Mouse (Mus musculus): Measurements from ENCODE around the gene Macrod2.

The Macrod2 gene

DNA sequence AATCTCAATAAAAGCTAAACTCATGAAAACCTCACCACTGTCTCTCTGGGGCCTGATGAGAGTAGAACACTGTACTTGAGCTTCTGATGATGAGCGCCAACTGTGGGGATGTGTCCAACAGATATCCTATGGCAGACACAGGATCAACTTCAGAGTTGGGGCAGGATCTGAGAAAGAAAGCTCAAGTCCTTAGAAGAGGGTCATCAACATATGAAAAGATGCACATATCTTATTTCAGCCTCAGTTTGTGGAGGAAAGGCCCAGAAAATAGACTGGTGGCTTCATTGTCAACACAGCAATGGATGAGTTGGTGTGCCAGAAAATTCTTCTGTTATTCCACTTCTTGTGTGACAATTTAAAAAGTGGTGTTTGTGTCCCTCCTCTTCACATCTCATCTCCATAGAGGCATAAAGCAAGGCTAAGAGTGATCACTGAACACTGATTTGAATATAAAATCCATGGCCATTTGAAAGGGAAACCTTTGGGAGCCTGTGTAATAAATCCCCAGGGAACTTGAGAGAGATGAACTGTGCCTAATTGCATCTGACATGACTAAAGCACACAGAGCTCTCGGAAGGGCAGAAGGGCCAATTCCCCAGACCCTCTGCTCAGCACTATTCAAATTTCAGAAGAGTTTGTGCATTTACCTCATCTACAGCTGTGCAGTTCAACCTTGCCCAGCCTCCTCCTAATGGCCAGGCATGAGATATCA, 806.4 kb downstream of the Macrod2 start:
- no peak for DNase-seq (ENCODE audit: low read depth, low spot score)

DNA sequence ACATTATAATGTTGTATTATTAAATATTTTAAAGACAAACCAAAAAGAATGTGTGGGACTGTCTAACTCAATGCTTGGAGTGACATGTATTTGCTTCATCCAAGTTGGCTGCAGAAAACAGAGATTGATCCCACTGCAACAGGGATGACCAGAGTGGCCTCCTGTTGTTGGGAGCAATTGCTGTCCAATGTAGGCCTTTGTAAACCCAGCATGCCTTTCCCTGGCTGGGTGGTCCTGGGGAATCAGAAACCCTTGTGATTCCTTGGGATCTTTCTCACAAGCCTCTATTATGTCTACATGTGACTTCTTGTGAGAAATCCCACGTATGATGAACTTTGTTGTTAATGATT, 806.9 kb downstream of the Macrod2 start:
- DNase-seq (ENCODE audit: low read depth, low spot score): no peak

DNA sequence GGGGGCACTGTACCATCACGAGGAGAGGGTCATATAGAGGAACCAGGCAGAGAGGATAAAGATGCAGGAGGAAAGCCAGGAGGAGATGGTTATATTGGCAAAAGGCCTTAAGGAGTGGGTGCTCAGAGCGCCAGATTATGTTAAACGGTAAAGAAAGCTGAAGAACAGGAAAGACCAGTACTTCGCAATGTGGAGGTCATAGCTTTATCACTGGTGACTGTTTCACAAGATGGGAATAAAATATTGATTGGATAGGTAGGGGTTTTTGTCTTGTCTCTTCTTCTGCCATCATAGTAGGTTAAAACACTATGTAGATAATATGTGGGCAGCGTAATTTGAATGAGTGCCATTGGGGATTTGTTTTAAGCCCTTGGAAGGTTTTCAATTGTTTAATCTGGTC, 816.2 kb downstream of the Macrod2 start:
- DNase-seq (ENCODE audit: low read depth, low spot score): no peak

DNA sequence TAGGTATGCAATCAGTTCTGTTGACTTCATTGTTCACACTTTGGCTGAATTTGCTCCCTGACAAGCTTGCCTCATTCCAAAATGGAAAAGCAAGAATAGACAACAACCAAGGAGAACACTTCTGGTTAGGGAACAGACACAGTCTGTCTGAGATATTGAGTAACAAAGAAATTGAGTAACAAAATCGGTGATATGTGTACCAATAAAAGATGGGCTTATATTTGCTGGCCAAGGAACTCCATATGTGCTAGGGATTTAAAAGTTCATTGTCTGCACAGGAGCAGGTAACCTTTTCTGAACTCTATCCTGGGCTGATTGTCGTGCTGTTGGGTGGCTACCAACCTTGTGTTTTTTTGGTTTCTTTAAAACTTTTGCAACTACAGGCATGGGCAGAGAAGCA, 817.2 kb downstream of the Macrod2 start:
- no peak for DNase-seq (ENCODE audit: low read depth, low spot score)

DNA sequence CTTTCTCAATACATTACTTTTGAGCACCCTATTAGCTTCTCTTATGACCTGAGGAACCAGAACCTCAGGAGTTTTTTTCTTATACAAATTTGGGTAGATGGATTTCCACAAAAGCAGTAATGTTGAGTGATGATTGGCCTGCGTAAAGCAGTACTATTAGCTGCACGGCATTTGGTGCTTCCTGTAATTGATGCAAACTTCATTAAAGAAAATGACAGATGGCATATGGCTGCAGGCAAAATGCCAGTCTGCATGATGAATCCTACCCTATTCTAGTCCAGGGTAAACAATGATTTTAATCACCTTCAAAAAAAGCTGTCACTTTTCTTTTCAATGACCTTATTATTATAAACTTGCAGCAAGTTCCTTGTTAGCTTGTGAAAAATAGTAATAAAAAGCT, 822.4 kb downstream of the Macrod2 start:
- DNase-seq (ENCODE audit: low read depth, low spot score): no peak

DNA sequence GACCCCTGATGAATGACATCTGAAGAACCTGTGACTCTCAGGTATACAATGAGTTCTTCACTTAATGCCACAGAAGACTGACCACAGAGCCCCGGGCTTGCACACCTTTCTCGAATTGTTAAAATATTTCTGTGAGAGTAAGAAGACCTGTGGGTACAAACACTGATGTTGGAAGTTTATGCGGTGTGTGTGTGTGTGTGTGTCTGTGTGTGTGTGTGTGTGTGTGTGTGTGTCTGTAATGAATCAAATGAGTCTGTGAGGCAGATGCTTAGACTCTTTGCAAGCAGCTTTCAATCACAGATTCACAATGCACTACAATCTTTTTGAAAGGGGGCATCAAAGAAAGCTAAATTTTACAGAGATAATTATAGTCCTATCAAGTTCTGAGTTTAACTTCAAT, 822.8 kb downstream of the Macrod2 start:
- no peak for DNase-seq (ENCODE audit: low read depth, low spot score)

DNA sequence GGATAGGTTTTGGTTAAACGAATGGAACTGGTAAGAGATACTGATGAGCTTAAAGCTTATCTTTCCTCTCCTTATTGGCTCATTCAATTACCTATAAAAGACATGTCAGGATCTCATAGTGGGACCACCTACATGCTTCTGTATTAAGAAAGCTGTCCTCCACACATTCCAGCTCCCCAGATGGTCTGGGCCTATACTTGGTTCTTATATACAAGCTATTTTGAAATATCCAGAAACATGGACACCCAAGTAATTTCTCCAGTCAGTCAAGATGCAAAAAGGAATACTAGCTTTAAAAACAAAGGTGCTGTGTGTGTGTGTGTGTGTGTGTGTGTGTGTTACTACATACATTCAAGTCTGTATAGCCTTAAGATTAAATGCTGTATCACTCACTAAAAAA, 833.7 kb downstream of the Macrod2 start:
- no peak for DNase-seq (ENCODE audit: low read depth, low spot score)

DNA sequence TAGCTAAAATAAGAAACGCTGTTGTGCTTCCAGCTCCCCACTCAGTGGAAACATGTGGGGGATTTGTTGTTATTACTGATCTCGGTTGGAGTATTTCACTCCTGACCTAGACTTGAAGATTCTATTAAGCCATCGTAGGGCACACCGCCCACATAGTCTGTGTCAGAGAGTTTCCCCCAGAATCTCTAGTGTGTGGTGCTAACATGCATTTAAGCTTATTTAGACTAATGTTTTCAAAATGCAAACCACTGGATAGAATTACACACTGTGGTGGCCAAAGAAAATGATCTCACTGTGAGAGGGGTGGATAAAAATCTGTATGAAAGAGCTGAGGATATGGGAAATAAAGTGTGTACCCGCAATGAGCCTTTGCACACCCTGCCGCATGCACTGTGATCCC, 834.7 kb downstream of the Macrod2 start:
- DNase-seq (ENCODE audit: low read depth, low spot score): no peak

DNA sequence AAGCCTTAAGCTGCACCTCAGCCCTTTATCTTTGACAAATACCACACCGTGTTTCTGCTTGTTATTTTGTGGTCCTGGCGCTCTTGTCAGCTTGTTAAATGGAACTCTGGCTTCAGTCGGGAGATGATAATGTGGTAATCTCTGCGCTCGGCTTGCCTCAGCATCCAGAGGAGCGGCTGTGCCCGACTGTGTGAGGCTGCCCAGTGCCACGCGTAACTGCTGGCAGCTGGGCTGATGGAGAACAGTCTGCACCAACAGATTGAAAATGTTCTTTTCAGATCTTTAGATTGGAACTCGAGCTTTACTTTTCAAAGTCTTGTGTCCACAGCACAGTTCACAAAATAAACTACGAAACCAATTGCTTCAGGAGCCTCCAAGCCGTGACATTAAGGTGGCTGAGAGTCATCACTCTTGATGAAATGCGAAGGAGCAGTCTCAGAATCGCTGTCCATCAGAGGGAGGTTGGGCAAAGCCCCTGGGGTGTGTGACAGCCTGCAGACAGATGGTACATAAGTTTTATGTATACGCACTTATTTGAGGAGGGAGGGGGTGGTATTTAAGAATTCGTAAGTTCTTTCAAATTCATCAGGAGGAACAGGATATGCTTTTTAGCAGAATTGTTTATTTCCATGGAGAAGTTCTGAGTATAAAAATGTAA, 836.0 kb downstream of the Macrod2 start:
- DNase-seq (ENCODE audit: low read depth, low spot score): no peak

DNA sequence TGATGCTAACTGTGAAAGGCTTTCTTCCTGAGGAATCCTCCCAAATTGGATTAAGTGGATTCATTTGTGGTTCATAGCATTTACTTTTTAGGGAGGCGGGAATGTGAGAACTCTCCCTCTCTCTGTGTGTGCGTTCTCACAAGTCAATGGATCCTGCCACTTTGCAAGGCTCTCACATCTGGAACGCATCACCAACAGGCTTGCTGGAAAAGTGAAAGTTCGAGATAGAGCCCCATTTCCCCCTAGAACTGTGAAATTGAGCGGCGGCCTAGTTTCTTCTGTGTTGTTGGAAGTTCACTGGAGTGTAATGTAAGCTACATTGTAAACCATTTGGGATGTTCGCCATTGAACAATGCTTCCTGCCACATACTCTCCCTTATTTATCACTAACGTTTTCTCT, 839.2 kb downstream of the Macrod2 start:
- DNase-seq (ENCODE audit: low read depth, low spot score): no peak

DNA sequence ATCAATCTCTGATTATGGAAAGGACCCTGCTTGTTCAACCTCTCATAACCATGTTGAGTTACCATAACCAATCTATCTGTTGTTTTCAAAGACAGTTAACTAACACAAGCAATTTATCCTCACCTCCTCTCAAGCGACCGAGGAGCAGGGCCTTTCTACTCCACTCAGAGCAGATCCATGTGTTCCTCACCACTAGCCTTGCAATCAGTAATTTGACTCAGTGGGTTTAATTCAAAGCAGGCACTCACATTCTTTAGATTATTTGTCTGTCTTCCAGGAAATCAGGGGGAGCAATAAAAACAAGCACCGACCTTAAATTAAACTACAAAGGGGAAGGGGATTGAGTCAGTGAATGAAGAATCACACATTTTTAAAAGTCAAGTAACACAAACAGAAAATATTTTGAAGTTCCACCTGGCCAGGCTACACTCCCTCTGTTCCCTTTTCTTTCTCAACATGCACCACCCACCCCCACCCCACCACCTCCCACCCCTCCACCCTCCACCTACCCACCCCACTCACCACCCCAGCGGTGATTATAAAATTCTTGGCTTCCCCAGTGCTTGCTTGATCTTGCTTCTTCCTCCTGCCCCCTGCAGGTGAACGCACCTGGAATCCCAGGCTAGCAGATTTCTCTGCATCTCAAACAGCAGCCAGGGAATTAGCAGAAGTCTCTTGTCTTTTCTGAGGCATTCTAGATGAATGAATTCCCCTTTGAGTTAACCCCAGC, 839.8 kb downstream of the Macrod2 start:
- peak; percentile 10 for DNase-seq (ENCODE audit: low read depth, low spot score)

DNA sequence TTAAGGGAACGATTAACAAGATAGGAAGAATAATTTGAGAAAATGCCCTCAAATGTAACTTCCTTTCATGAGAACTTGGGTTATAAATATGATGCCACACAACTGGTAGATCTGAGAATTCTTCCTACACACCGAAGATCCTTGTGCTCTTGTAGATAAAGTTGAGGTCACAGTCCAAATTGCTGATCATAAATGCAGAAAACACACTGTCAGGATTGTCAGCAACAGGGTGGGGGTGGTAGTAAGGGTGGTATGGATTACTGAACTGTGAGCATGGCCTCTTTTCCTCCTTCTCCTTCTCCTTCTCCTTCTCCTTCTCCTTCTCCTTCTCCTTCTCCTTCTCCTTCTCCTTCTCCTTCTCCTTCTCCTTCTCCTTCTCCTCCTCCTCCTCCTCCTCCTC, 852.6 kb downstream of the Macrod2 start:
- DNase-seq (ENCODE audit: low read depth, low spot score): no peak

DNA sequence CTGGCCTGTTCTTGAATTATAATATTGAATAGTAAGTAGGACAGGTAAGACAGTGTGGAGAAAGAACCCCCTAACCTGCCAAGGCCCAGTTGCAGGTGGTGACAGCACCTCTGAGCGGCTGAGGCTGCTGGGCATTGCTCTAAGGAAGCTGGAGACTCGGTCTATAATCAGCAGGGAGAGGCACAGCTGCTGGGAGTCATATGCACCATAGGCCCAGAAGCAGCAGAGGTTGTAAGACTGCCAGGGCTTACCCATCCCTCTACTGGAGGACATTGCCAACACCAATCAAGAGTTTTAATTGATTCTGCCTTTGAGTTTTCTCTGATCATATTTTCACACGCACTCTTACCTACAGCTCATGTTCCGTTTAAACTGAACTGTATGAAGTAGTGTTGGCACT, 869.5 kb downstream of the Macrod2 start:
- DNase-seq (ENCODE audit: low read depth, low spot score): no peak

DNA sequence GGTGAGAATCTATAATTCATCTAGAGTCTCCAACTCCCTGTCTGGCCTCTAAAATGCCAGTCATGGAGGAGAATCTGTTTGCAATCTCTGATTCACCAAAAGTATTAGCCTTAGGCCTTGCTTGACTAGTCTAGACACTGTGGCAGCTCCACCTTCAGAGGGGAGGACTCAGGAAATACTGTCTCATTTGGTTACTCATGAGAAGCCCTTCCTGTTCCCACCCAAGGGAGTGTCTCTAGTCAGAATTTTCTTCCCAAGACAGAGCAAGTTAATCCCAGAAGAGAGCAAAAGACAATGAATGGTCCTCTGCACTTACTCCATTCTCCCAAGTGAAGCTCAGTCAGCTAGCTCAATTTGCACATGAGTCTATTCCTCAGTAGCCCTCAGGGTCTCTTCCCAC, 871.5 kb downstream of the Macrod2 start:
- DNase-seq (ENCODE audit: low read depth, low spot score): peak; percentile 84

DNA sequence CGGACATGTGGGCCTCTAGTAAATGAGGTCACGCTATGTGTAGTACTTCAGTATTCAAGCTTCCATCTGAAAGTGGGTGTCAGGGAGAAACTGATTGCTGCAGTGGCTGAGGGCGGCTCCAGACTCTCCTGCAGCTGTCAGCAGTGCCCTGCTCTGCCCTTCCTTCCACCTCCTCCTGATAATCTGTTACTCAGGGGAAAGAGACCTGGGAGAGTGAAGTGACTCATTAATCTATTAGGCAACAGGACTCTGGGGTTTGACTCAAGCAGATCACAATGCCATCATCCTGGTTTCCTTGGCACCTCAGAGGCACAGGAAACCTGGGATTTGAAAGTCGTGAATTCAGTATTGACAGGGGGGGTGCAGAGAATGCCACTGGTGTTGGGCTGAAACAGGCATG, 876.4 kb downstream of the Macrod2 start:
- no peak for DNase-seq (ENCODE audit: low read depth, low spot score)

DNA sequence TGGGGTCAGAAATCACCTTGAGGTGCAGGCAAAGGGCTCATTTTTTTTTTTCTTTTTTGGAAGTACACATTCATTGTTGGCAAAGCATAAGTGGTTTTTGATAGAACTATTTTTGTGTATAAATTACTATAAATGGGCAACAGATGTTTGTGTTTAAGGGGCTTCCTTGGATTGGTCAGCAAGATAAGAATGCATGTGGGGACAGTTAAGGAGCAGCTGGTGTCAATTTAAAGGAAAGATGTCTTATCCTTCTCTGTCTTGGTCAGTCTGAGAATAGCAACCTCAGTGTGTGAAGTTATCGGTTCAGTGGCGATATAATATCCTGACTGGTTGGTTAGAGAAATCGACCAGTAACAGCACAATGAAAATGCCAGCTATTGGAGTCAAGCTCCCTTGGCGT, 877.9 kb downstream of the Macrod2 start:
- DNase-seq (ENCODE audit: low read depth, low spot score): no peak

DNA sequence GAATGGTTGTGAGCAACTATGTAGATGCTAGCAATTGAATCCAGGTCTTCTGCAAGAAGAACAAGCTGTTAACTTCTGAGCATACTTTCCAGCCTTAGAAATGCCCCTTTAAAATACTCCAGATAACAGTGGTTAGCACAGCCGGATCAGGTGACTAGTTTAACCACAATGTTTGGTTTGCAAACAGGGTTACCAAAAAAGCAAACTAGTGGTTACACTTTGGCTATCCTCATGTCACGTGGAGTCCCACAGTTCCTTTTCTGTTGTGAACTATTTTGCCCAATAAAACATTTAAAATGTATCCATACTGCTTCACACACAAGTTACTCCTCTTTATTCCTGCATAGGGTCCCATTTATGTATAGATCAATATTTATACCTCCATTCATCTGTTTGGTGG, 879.2 kb downstream of the Macrod2 start:
- DNase-seq (ENCODE audit: low read depth, low spot score): no peak

DNA sequence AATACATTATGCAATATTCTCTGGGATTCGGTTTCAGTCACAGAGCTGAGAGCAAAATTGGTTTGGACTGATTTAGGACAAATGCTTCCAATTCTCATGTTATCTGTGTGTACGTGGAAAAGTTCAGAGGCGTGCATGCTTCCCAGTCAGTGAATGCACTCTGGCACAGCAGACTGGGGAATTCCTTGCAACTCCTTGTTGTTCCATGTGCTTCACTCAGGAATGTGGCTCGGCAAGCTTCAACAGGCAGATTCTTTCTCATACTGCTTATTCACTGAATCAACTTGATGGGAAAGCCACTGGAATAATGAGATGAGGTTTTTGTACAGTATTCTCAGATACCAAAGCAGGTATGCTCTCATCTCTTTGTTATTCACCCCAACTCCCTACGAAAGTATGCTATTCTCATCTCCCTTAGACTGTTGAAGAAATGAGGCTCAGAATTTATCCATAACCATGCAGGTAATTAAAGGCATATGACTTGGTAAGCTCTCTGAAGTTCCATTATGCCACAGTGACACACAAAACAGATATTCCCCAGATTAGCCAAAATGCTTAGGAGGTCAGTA, 884.1 kb downstream of the Macrod2 start:
- peak; percentile 8 for DNase-seq (ENCODE audit: low read depth, low spot score)

DNA sequence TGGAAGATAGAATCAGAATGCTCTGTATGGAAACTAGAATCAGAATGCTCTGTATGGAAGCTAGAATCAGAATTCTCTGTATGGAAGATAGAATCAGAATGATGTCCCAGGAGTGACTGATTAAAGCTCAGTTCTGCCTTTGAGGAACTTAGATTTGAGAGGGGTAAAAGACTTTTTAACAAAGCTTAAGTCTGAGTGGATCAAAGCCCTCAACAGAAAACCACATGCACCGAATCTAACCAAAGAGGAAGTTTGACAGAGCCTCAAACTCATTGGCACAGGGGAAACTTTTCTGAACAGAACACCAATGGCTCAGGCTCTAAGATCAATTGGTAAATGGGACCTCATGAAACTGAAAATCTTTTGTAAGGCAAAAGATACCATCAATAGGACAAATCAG, 885.7 kb downstream of the Macrod2 start:
- no peak for DNase-seq (ENCODE audit: low read depth, low spot score)

DNA sequence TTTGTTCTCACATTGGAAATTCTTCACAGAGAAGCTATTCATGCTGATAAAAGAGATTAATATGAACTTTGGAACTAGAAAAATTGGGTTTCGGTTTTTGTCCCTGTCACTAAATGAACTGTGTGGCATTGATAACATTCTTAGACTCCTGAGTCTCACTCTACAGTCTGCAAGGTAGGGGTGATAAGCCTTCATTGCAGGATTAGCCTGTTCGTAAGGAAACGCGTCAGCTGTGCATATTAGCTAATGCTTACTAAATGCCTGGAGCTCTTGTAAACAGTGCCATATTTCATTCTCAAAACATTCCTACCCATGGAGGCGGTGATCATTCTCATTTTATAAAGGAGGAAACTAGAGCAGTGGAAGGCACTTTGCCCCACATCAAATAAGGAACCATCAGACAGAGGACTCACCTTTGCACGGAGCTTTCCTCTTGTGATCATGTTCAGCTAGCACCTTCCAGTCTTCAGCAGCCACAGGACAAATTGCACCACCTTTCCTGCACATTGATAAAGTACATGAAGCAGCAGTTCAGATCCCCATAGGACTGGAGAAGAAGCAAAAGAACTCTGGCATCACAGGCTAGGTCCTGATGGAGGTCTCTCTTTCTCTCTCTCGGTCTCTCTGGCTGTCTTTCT, 891.1 kb downstream of the Macrod2 start:
- DNase-seq (ENCODE audit: low read depth, low spot score): no peak

DNA sequence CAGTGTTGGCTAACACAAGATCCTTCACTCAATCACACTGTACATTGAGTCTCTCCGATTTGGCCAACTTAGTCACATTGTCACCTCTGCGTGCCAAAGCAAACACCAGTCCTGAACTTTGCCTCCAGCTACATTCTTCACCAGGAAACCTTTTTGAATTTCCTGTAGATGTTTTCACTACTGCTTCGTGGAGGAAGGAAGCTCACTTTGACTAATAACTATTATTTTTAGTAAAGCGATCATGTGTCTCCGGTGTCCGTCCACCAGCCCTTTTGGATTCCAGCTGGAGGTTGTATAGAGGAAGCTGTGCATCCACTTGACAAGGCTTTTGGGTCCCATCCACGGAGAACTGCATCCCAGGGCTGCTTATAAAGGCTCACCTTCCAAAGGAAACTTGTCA, 893.4 kb downstream of the Macrod2 start:
- no peak for DNase-seq (ENCODE audit: low read depth, low spot score)

DNA sequence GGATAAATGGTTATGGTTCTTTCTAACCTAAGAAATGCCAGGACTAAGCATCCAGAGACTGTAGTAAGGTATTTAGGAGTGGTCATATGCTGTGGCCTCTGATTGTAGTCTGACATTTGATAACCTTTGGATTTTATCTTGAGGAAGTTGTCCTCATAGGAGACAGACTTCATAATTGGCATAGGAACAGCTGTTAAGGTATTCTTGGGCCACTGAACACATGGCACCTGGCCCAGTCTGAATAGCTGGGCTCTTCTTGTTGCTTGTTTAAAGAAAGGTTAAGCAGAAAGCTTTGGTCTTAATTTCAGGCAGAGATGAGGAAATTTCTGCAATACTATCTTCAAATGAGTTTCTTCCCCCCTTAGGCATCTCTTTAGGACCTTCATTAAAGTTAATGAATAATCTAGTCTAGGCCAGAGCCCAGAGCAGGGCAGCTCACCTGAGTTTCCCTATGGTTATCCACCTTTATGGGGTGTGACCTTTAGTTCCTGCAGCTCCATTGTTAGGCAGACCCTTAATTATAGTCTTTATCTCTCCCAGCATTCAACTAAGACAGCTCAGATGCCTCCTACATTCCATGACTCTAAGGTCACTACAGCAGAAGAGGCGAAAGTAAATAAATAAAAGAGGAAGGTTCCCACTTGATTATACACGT, 894.1 kb downstream of the Macrod2 start:
- DNase-seq (ENCODE audit: low read depth, low spot score): no peak
